Mouse (Mus musculus) ES-E14 (cell line): ENCODE data around the gene Pgm3.

Experiments
- HCFC1 ChIP-seq: IDR thresholded peaks from 2 replicates; pipeline ENCODE4 v1.6.1; 2012; ENCODE audit warnings: low read length, inconsistent platforms, borderline replicate concordance; ENCODE audit not compliant: insufficient read depth
- MAFK ChIP-seq: IDR thresholded peaks from 2 replicates; pipeline ENCODE4 v1.6.1; 2014; ENCODE audit warnings: mild to moderate bottlenecking, low read depth, low read length, inconsistent platforms; ENCODE audit not compliant: insufficient read depth
- ZC3H11A ChIP-seq: IDR thresholded peaks from 2 replicates; pipeline ENCODE4 v1.6.1; 2012; ENCODE audit warnings: low read depth, mild to moderate bottlenecking, inconsistent platforms, low read length, borderline replicate concordance
- ZNF384 ChIP-seq: IDR thresholded peaks from 2 replicates; pipeline ENCODE4 v1.6.1; 2012; ENCODE audit warnings: low read depth, low read length, inconsistent platforms

DNA sequence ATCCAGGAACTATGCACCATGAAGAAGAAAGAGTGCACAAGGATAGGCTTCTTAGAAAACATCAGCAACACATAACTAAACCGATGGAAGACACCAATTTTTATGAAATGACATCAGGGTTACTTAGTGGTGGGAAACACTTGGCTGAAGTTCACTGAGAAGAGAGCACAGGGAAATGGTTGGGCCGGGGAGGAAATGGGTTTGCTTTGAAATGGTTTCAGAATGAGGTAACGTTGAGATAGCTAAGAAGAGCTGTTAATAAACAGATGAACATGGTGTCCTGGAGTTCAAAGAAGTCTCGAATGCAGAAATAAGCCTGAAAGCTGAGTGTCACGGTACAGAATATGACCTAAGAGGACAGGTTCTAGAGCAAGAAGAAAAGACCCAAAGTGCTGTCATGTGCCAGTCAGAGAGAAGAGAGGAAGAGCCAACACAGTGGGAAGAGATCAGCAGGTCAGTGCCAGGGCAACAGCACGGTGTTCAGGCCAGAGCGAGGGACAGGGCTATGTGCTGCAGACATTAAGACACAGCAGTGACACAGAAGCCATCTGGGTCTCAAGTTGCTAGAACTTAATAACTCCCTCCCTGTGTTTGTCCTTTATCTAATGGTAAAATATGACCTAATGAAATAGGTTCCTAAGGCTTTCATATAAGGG, 46.3 kb upstream of the Pgm3 start:
- TF ChIP-seq ZNF384 (no peak), MAFK (no peak), HCFC1 (no peak), ZC3H11A (no peak)
